In genomic region chr2:157724574-157724914, GRCm38 (mm10) we compare ENCODE assay signal across 14 mouse cellular contexts. TPM values are rescaled to one million over a fixed set of nuclear protein-coding genes. Genes with fewer than 3 reads are reported as not detected.
DNase-seq lines count a peak whose midpoint lies in the region; ATAC-seq and TF ChIP-seq lines count a peak whose summit lies in the region.
"Had no signal": no experiment of that assay in that cellular context is flagged by ENCODE, and none has a peak within 500 bp of the region (broad histone marks: within the 10 kb centered on the region; RNA-seq: fewer than 3 reads in every experiment).

No protein-coding gene starts in this region.

- no peaks in the 10 kb centered on the region for H3K9me3 ChIP-seq in kidney, embryonic 14.5 days (ENCODE audit: control insufficient read depth, low read length)
- no peaks in the 10 kb centered on the region for H3K9me3 ChIP-seq in forebrain, postnatal 0 days (ENCODE audit: low read length)
- H3K9me3 ChIP-seq in limb, embryonic 14.5 days (ENCODE audit: control insufficient read depth, low read length), result no peaks in the 10 kb centered on the region
- H3K9me3 ChIP-seq in neural tube, embryonic 14.5 days (ENCODE audit: control insufficient read depth, low read length), result no peaks in the 10 kb centered on the region

- 34% methylated on average over 5 of the region's 5 CpGs for WGBS in kidney, embryonic 14.5 days
- 63% methylated on average over 5 of the region's 5 CpGs for WGBS in forebrain, postnatal 0 days
- 48% methylated on average over 5 of the region's 5 CpGs for WGBS in limb, embryonic 14.5 days
- WGBS in neural tube, embryonic 14.5 days, result 44% methylated on average over 5 of the region's 5 CpGs

- H3K4me3 ChIP-seq in kidney, embryonic 14.5 days (ENCODE audit: low read length), result no peak overlapping the region
- H3K4me3 ChIP-seq in forebrain, postnatal 0 days (ENCODE audit: low read depth, low read length), result no peak overlapping the region
- no peak overlapping the region for H3K4me3 ChIP-seq in limb, embryonic 14.5 days (replicated peaks; ENCODE audit: low read length)
- no peak overlapping the region for H3K4me3 ChIP-seq in neural tube, embryonic 14.5 days (ENCODE audit: low read depth, low read length)
- H3K4me3 ChIP-seq: layer of hippocampus, adult 2 months had no signal

- TF ChIP-seq POLR2A in limb, embryonic 14.5 days (IDR thresholded peaks at IDR 0.05; ENCODE audit: borderline replicate concordance, extremely low read depth, insufficient read depth, insufficient read length), result no peak

- H3K4me2 ChIP-seq in kidney, embryonic 14.5 days (replicated peaks; ENCODE audit: low read depth, low read length), result no peak overlapping the region; the same call in 1 of the 2 replicates
- no peak overlapping the region for H3K4me2 ChIP-seq in forebrain, postnatal 0 days (ENCODE audit: low read depth)
- no peak overlapping the region for H3K4me2 ChIP-seq in limb, embryonic 14.5 days (replicated peaks; ENCODE audit: low read depth, low read length, severe bottlenecking)
- no peak overlapping the region for H3K4me2 ChIP-seq in neural tube, embryonic 14.5 days (ENCODE audit: low read depth, low read length)

- DNase-seq in kidney, adult 9 months, result no peak
- DNase-seq in forebrain, postnatal 0 days, result no peak
- no peak for DNase-seq in limb, embryonic 14.5 days (ENCODE audit: low spot score)
- DNase-seq in frontal cortex, postnatal 25 days (ENCODE audit: low spot score in 2 of 2), result no peak
- no peak for DNase-seq in embryo, embryonic 9.5 days (ENCODE audit: extremely low spot score)
- no peak for DNase-seq in right cerebral cortex, postnatal 14 days
- DNase-seq: cerebellum, adult 2 months; gastrocnemius, postnatal 36 days; kidney, adult 11 months; lung, postnatal 10 days; thymus, postnatal 14 days had no signal

- peak; percentile 52; the same call in 1 of the 2 replicates for ATAC-seq in kidney, embryonic 14.5 days (ENCODE audit: low FRiP score, low TSS enrichment)
- peak; percentile 12; the same call in 1 of the 2 replicates for ATAC-seq in forebrain, postnatal 0 days
- ATAC-seq in limb, embryonic 14.5 days (ENCODE audit: low FRiP score, low read depth), result 0 out of 2 replicates have a peak, but pooled peaks have one; percentile 12
- ATAC-seq in neural tube, embryonic 14.5 days (ENCODE audit: low read depth), result peak; percentile 34; the same call in 1 of the 2 replicates

- no peak overlapping the region for H3K9ac ChIP-seq in kidney, embryonic 14.5 days (ENCODE audit: low read depth, low read length)
- H3K9ac ChIP-seq in forebrain, postnatal 0 days, result no peak overlapping the region
- no peak overlapping the region for H3K9ac ChIP-seq in limb, embryonic 14.5 days (ENCODE audit: low read depth, low read length, severe bottlenecking)
- no peak overlapping the region for H3K9ac ChIP-seq in neural tube, embryonic 14.5 days (replicated peaks; ENCODE audit: low read depth, low read length)

- H3K36me3 ChIP-seq in kidney, embryonic 14.5 days (ENCODE audit: control insufficient read depth, insufficient read depth, low read length), result no peaks in the 10 kb centered on the region
- H3K36me3 ChIP-seq in forebrain, postnatal 0 days (ENCODE audit: insufficient read depth), result no peaks in the 10 kb centered on the region
- H3K36me3 ChIP-seq in limb, embryonic 14.5 days (ENCODE audit: control insufficient read depth, insufficient read depth, low read length), result no peaks in the 10 kb centered on the region
- no peaks in the 10 kb centered on the region for H3K36me3 ChIP-seq in neural tube, embryonic 14.5 days (ENCODE audit: control insufficient read depth, insufficient read depth, low read length)

- peaks cover 12% of the 10 kb centered on the region; the same call in 1 of the 2 replicates for H3K4me1 ChIP-seq in kidney, embryonic 14.5 days (ENCODE audit: control insufficient read depth, insufficient read depth, low read length)
- H3K4me1 ChIP-seq in forebrain, postnatal 0 days (ENCODE audit: insufficient read depth), result no peaks in the 10 kb centered on the region
- peaks cover 11% of the 10 kb centered on the region for H3K4me1 ChIP-seq in limb, embryonic 14.5 days (ENCODE audit: control insufficient read depth, insufficient read depth, low read length)
- H3K4me1 ChIP-seq in neural tube, embryonic 14.5 days (ENCODE audit: control insufficient read depth, insufficient read depth, low read length), result peaks cover 7% of the 10 kb centered on the region

- H3K27me3 ChIP-seq in kidney, embryonic 14.5 days (ENCODE audit: control insufficient read depth, insufficient read depth, low read length), result no peaks in the 10 kb centered on the region
- no peaks in the 10 kb centered on the region; the same call in none of the 2 replicates for H3K27me3 ChIP-seq in forebrain, postnatal 0 days (ENCODE audit: insufficient read depth, low read length)
- no peaks in the 10 kb centered on the region for H3K27me3 ChIP-seq in limb, embryonic 14.5 days (ENCODE audit: control insufficient read depth, insufficient read depth, low read length)
- no peaks in the 10 kb centered on the region for H3K27me3 ChIP-seq in neural tube, embryonic 14.5 days (ENCODE audit: control insufficient read depth, insufficient read depth, low read length)

- no peak for TF ChIP-seq CTCF in forebrain, postnatal 0 days (IDR thresholded peaks at IDR 0.05; ENCODE audit: low read depth)

- peak overlapping the region; percentile 65; the same call in 1 of the 2 replicates for H3K27ac ChIP-seq in kidney, embryonic 14.5 days (ENCODE audit: low read depth, low read length)
- no peak overlapping the region for H3K27ac ChIP-seq in forebrain, postnatal 0 days (ENCODE audit: low read depth, low read length)
- H3K27ac ChIP-seq in limb, embryonic 14.5 days (replicated peaks; ENCODE audit: low read depth, low read length), result peak overlapping the region; percentile 65
- peak overlapping the region; percentile 78 for H3K27ac ChIP-seq in neural tube, embryonic 14.5 days (ENCODE audit: low read depth, low read length)
- H3K27ac ChIP-seq: layer of hippocampus, adult 2 months had no signal

RNA-seq across cellular contexts. Expression of gene Ctnnbl1, which starts 12.7 kb away (rescaled TPM):
- polyA plus RNA-seq in kidney, embryonic 14.5 days (2014; fragmentation: Nextera tagmentation; extraction: Ambion mirVana), result 55.4 and 77.1 TPM in 2 replicates
- total RNA-seq in forebrain, postnatal 0 days (2014; rRNA removed), result 43.8 and 49.9 TPM in 2 replicates
- 48.2 and 49.5 TPM in 2 replicates for polyA plus RNA-seq in forebrain, postnatal 0 days (2015; fragmentation: Nextera tagmentation; extraction: Ambion mirVana)
- polyA plus RNA-seq in limb, embryonic 14.5 days (2012; rRNA removed), result 38.8 and 40.3 TPM in 2 replicates
- 55.6 and 62.9 TPM in 2 replicates for polyA plus RNA-seq in limb, embryonic 14.5 days (2014; fragmentation: Nextera tagmentation; extraction: Ambion mirVana)
- 59.4 and 65.6 TPM in 2 replicates for polyA plus RNA-seq in neural tube, embryonic 14.5 days (2014; fragmentation: Nextera tagmentation; extraction: Ambion mirVana)
